Mouse (Mus musculus): ENCODE measurements at regions not wholly inside any gene's neighbourhood (a gene's known extent, or its start where the extent isn't known, plus 50 kb on each side); places are given as distances from the start of the nearest gene placed in this dataset.

DNA sequence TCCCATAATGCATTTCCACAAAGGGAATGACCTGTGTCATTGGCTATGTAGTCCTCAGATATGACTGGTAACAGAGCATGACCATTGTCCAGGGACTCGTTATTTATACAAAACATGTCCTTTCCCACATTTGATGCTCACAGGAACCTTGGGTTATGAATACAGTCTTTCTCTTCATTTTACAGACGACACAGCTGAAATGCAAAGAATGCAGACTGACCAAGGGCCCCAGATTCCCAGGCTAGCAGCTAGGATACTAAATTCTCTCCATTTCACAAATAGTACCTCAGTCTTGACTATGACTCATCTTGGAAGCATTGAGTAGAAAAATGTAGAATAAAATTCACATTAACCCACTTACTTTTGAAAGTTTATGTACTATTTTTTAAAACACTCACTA, 182.7 kb upstream of the Sox4 start:
- no peak for DNase-seq (ENCODE audit: low spot score in 2 of 2)

GRCm38 (mm10) chr13:29127499-29127898, 174.0 kb upstream of the Sox4 start:
- DNase-seq (ENCODE audit: low spot score in 2 of 2): no peak

DNA sequence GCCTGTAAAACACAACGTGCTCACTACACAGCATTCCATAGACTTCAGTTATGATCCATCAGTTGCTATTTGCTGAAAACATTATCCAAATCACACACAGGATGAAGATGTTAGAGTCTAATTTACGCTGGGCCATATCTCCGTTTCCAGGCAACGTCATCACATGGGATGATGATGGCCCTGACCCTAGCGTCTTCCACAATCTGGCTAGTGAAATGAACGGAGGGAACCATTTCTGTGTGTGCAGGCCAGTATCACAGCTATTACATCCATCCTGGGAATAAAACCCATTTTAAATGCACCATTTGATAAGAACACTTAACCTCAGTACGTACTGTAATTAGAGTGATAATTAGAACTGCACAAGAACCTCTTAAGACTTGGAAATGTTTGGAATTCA, 170.0 kb upstream of the Sox4 start:
- no peak for DNase-seq (ENCODE audit: low spot score in 2 of 2)

GRCm38 (mm10) chr13:29121121-29121520, 167.6 kb upstream of the Sox4 start:
- no peak for DNase-seq (ENCODE audit: low spot score in 2 of 2)

DNA sequence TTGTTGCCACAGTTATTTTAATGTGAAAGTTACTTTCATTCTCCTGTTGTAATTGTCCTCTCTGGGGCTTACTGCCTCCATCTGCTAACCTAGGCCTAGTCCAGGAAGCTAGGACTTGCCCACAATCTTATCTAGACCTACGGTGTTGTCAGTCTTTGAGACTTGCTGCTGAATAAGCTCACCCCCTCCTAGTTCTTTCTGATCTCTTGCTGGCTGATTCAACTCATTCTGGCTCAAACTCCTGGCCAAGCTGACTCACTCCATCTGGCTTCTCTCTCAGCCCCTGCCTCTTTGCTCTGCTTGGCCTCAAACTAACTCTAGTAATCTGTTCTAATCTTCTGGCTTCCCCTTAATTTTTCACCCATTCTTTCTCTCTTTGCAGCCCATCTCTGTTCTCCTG, 165.8 kb upstream of the Sox4 start:
- no peak for DNase-seq (ENCODE audit: low spot score in 2 of 2)

DNA sequence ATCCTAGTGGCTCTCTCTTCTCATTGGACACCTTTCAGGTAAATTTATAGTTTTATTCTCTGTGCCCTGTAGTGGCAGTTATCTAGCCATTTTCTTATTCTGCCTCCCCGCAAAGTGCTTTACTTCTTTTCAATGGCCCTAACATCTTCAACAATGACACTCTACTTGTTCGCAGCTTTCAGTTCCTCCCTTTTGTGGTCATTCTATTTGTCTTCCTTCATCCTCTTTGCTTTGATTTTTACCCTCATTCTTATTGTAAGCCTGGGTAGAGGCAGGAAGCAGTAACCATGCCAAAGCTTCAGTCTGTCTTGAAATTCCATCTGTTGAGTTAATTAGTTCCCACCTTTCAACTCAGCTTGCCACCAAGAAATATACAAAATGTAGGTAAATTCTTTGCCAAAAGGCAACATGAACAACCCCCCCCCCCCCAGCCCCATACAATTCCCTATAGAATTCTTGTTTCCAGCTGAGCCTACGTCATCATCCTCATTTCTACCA, 161.5 kb upstream of the Sox4 start:
- no peak for DNase-seq (ENCODE audit: low spot score in 2 of 2)

- no peak for DNase-seq (ENCODE audit: low spot score in 2 of 2)
Observed at GRCm38 (mm10) chr13:29110127-29110526, 156.6 kb upstream of the Sox4 start.

DNA sequence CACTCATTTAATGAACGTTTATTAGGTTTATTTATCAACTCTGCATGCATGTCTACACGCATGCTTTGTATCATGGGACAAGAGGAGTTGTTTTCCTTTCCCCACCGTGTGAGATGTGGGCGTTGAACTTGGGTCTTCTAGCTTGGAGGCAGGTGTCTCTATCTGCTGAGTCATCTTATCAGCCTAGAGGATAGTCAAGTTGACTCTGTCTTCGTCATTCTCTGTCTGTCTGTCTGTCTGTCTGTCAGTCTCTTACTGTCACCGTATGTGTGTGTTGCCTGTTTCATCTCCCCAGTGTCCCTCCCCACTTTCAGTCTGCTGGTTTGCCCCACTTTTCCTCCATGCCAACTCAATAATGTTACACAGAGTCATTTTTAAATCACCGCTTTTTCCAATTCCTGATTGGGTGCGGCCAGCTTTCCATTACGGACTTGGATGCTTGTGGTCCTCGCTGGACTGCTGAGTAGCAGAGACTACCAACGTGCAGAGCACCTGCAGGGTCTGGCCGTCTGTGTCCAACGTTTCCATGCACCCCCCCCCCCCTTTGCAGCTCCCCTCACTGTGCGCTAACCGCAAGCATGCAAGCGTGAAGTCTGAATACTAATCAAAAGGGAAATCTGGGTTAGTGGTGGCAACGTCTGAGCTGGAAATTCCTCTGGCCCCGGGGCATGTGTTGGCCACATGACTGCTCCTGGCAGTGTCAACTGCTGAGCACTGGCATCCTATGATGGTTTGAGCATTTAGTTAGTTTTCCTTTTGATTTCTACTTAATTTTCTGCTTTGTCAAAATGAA, 155.7 kb upstream of the Sox4 start:
- DNase-seq (ENCODE audit: low spot score in 2 of 2): peak in 1 of 2 experiments; percentile 24

GRCm38 (mm10) chr13:29108214-29108613, 154.7 kb upstream of the Sox4 start:
- no peak for DNase-seq (ENCODE audit: low spot score in 2 of 2)

- DNase-seq (ENCODE audit: low spot score in 2 of 2): no peak
Observed at GRCm38 (mm10) chr13:29092166-29092565, 138.7 kb upstream of the Sox4 start.

DNA sequence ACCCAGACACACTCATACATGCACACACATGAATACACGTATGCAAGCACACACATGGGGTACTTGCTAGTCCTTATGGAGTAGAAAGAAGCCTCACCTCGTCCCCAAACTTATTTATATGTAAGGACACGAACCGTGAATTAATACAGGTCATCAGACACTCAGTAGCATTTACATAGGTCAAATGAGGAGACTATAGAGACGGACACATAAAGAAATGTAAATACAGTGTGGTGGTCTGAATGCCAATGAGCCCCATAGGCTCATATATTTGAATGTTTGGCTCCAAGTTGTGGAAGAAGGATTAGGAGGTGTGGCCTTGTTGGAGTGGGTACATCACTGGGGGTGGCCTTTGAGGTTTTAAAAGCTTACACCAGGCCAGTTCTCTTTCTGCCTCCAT, 133.3 kb upstream of the Sox4 start:
- no peak for DNase-seq (ENCODE audit: low spot score in 2 of 2)

GRCm38 (mm10) chr13:29081064-29081463, 127.6 kb upstream of the Sox4 start:
- DNase-seq (ENCODE audit: low spot score in 2 of 2): no peak

DNA sequence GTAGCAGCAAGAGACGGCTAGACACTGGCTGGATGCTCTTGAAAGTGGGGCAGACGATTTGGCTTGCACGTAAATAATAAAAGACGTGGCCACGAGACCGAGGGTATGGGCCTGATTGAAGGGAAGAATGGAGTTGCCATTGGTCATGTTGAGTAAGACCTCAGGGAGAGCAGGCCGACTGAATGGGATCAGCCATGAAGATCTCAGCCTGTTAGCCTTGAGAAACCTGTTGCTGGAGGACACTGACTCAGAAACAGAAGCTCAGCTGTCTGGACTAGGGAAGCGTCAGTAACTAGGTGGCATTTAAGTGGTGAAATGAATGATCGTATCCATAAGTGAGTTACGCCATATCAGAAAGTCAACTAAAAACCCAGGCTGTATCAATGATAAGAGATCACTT, 126.3 kb upstream of the Sox4 start:
- no peak for DNase-seq (ENCODE audit: low spot score in 2 of 2)

- no peak for DNase-seq (ENCODE audit: low spot score in 2 of 2)
Observed at GRCm38 (mm10) chr13:29073630-29074029, 120.1 kb upstream of the Sox4 start.

DNA sequence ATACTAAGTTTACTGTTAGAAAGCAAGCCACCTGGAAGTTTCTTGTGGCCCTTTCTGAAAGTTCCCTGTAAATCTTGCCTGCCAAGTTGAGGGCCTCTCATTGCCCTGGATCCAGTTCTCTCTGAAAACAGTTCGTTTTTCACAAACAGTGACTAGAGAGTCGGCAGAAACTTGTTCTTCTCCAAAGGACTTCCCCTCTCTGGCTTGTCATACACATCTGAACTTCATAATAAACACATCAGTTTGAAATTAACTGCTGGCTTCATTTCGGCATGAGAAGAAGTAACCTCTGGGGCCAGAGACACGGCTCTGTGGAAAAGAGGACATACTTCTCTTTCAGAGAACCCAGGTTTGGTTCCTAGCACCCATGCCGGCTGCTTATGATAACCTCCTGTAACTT, 110.4 kb upstream of the Sox4 start:
- DNase-seq (ENCODE audit: low spot score in 2 of 2): no peak

GRCm38 (mm10) chr13:29058685-29059084, 105.2 kb upstream of the Sox4 start:
- no peak for DNase-seq (ENCODE audit: low spot score in 2 of 2)

DNA sequence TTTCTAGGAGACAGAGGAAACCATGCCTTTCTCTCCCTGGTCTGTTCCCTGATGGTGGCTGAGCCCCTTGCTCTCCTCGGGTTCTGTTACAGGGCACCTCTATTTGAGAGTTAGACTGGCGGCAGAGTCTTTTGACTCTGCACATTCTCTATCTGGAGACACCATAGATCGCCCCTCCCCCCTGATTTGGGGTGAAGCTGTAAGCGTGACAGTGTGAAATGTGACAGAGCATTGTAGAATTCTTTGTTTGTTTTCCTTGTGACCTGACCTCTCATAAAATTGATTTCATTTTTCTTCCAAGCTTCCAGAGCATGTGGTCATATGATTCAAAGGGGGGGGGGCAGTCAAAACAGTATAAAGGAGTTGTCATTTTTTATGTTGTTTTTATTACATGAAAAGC, 96.2 kb upstream of the Sox4 start:
- no peak for DNase-seq (ENCODE audit: low spot score in 2 of 2)

DNA sequence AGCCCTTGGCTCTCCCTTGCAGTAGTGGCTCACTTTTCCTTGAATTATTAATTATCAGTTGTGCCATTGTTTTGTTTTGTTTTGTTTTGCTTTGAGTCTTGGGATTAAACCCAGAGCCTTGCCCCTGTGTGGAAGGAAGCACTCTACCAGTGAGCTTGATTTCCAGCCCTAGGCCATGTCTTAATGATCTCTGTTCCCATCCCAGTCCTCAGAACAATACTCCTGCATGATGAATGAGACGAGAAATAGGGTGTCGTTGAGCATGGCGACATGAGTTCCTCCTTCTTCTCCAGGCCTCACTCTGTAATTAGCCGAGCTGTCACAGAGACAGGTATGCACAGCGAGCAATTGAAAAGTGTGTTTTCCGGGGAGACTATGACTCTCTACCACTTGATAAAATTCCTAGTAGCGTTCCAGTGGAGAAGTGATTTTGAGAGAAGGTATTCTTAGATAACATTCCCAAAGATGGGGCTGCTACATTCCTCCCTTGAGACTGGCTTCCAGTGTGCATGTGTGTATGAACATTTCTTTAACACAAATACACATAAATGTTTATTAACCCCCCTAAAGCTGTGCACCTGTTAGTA, 95.6 kb upstream of the Sox4 start:
- DNase-seq (ENCODE audit: low spot score in 2 of 2): no peak

GRCm38 (mm10) chr13:29044655-29045054, 91.1 kb upstream of the Sox4 start:
- DNase-seq (ENCODE audit: low spot score in 2 of 2): no peak

- no peak for DNase-seq (ENCODE audit: low spot score in 2 of 2)
Observed at GRCm38 (mm10) chr13:29040331-29040730, 86.8 kb upstream of the Sox4 start.

GRCm38 (mm10) chr13:29034904-29035303, 81.4 kb upstream of the Sox4 start:
- DNase-seq (ENCODE audit: low spot score in 2 of 2): no peak

DNA sequence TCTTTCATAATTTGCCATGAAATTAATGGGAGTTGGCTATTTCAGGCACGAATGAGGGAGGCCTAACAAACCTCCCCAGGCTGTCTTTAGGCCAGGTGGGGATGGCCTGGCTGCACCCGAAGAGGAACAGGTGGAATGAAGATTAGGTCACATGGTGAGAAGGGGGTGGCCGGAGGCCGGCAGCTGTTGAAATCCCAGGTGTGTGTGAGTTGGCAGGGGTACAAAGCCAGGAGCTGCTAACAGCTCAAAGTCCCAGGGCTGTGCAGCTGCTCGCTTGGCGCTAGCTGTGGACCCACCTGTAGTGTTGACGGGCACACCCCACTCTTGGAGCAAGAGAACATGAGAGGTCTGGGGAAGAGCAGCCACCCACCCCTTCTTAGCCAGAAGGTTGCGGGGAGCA, 80.9 kb upstream of the Sox4 start:
- no peak for DNase-seq (ENCODE audit: low spot score in 2 of 2)

DNA sequence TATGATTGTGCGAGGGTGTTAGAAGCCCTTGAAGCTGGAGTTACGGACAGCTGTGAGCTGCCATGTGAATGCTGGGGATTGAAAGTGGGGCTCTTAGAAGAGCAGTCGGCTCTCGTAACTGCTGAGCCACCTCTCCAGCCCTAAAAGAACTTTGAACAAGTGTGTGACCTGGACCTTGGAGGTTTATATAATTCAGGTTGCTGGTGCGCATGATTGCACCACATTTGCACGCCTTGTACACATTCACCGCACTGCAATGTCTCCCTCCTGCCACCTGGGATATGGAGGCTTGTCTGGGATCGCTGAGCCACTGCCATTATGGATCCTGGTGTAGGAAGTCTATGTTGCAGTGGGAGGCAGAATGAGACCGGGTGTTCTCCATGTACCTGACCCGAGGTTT, 73.6 kb upstream of the Sox4 start:
- no peak for DNase-seq (ENCODE audit: low spot score in 2 of 2)

GRCm38 (mm10) chr13:29023486-29023885, 70.0 kb upstream of the Sox4 start:
- DNase-seq (ENCODE audit: low spot score in 2 of 2): peak; percentile 39 to 77
